Mouse (Mus musculus) left cerebral cortex, adult 2 months (tissue): Measurements from ENCODE around the gene Mrpl14. TPM values are rescaled to one million over a fixed set of nuclear protein-coding genes. Genes with fewer than 3 reads are reported as not detected.

Experiments used
- DNase-seq, 2 experiments: peaks; one replicate each; pipeline ENCODE4 v3.0.0; 2021 to 2022; ENCODE audit warnings: low spot score in 2 of 2, mixed read lengths in 1 of 2; ENCODE audit errors: extremely low spot score in 1 of 2
- H3K27ac ChIP-seq: fragments of 200-600 bp; 2 replicates; pipeline ENCODE4 v1.8.1; 2022
- H3K4me3 ChIP-seq: fragments of 200-600 bp; 2 replicates; pipeline ENCODE4 v1.8.1; 2022
- CTCF ChIP-seq: fragments of 200-600 bp; IDR thresholded peaks from 2 replicates; pipeline ENCODE4 v1.8.1; 2022; ENCODE audit warnings: antibody characterized with exemption, mild to moderate bottlenecking, moderate library complexity
- intact Hi-C: fragments of 180-260 bp; cut with DNase I; formaldehyde crosslinking; loops from one replicate; pipeline ENCODE4 v1.15.1; 2025
- total RNA-seq, 2 experiments: library from RNA; stranded (reverse); gene quantifications; 2 replicates each; pipeline ENCODE4 v1.2.3; 2021

Mrpl14 gene
- total RNA-seq, 2 experiments from 2014 or later, result 42.4 to 44.1 TPM

GRCm38 (mm10) chr17:45742371-45743147, 56.4 kb downstream of the Mrpl14 start:
- intact Hi-C loops, result no loop called here
- no peak overlapping the region for H3K4me3 ChIP-seq
- TF ChIP-seq CTCF, result no peak
- no peak for DNase-seq
- no peak overlapping the region for H3K27ac ChIP-seq

- intact Hi-C loops, result no loop called here
- TF ChIP-seq CTCF, result no peak
- no peak overlapping the region for H3K4me3 ChIP-seq
- no peak overlapping the region for H3K27ac ChIP-seq
- DNase-seq, result no peak
Observed at GRCm38 (mm10) chr17:45745629-45746028, 59.5 kb downstream of the Mrpl14 start.

GRCm38 (mm10) chr17:45746755-45747154, 60.6 kb downstream of the Mrpl14 start:
- intact Hi-C loops, result no loop called here
- TF ChIP-seq CTCF, result no peak
- Histone ChIP-seq H3K27ac (no peak overlapping the region), H3K4me3 (no peak overlapping the region)
- no peak for DNase-seq

GRCm38 (mm10) chr17:45747293-45747692, 61.2 kb downstream of the Mrpl14 start:
- no peak overlapping the region for H3K27ac ChIP-seq

More at GRCm38 (mm10) chr17:45747293-45747692, 61.2 kb downstream of the Mrpl14 start:
- no peak for TF ChIP-seq CTCF
- intact Hi-C loops, result no loop called here
- H3K4me3 ChIP-seq, result no peak overlapping the region
- DNase-seq, result no peak

Other genes with a start within 250 kb of the Mrpl14 start
- gene Spats1, start 210.9 kb upstream of the Mrpl14 start, total RNA-seq, result 1 to 10 TPM; 5.5 to 5.8 TPM
- 10 to 100 TPM; 27.2 to 29.1 TPM for gene Aars2, start 179.5 kb upstream of the Mrpl14 start, total RNA-seq
- gene Tcte1, start 162.9 kb upstream of the Mrpl14 start, total RNA-seq, result 1 to 10 TPM; 1.1 to 1.3 TPM
- 100 to 1,000 TPM; 132 to 133 TPM for gene Tmem151b, start 136.6 kb upstream of the Mrpl14 start, total RNA-seq
- gene Nfkbie, start 130.6 kb upstream of the Mrpl14 start, total RNA-seq, result 1 to 10 TPM; 2.3 to 2.4 TPM
- gene Slc35b2, start 122.4 kb upstream of the Mrpl14 start, total RNA-seq, result 10 to 100 TPM; 21.5 to 26.3 TPM
- gene Hsp90ab1, start 113.1 kb upstream of the Mrpl14 start, total RNA-seq, result 1,000 to 10,000 TPM; 1,492 to 1,507 TPM
- gene Slc29a1, start 86.7 kb upstream of the Mrpl14 start, total RNA-seq, result 10 to 100 TPM; 19.7 to 23.6 TPM
- gene Mymx, start 84.2 kb upstream of the Mrpl14 start, total RNA-seq, result not detected
- 1 to 10 TPM in 1 of 2 experiments, under 1 TPM in 1; 0.25 to 1.5 TPM for gene Capn11, start 27.0 kb upstream of the Mrpl14 start, total RNA-seq
- gene Tmem63b, start 583 bp downstream of the Mrpl14 start, total RNA-seq, result 100 to 1,000 TPM; 176 to 184 TPM
- gene 1600014C23Rik, start 47.5 kb downstream of the Mrpl14 start, total RNA-seq, result not detected